Mouse (Mus musculus) cerebellum, adult 8-10 months (tissue): Measurements from ENCODE around the gene Dek.

ENCODE experiments used
- DNase-seq: peaks from one replicate; pipeline ENCODE4 v3.0.0; 2022

The Dek gene

GRCm38 (mm10) chr13:47105711-47106579, at the start of gene Dek:
Gene Dek, minus strand, starts transcription at chr13:47106201.
- peak; percentile 78 for DNase-seq

DNA sequence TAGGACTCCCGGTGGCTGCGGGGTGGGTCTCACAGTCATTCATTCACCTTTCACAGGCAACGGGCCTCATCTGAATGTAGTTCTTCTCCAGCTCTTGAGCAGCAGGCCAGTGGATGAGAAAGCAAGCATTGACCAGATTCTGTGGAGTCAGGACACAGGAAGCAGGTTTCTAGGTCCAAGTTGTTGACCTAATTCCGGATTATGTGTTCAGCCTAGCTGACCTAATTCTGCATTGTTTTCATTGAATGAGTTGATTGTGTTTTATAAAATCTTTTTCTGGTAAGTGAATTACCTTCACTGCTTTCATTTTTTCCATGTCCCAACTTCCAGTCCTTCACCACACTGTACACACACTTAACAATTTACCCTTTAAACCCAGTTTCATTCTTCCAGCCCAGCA, 48.9 kb upstream of the Dek start:
- DNase-seq = no peak

- DNase-seq = no peak
These were observed 47.2 kb upstream of the Dek start for GRCm38 (mm10) chr13:47153206-47153605.

- DNase-seq = peak; percentile 60
These were observed 46.4 kb upstream of the Dek start for GRCm38 (mm10) chr13:47152390-47152789.

DNA sequence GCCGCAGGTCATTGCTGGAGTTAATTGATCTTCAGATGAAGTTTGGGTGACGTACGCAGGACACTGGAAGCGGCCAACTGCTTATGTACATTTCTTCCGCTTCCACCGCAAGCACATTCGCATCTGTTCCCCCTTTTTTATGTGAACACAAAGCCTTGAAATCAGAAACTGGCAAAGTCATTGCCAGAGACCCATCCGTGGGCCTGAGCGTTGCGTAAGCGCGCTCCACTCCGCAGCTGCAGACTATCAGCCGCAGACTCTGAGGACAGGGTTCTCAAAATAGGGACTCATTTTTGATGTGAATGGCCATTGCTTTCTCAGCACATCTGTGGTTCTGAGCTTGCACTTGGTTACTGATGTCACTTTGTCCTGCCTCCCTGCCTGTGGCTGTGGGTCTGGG, 45.1 kb upstream of the Dek start:
- no peak for DNase-seq

- no peak for DNase-seq
These were observed 44.0 kb upstream of the Dek start for GRCm38 (mm10) chr13:47149993-47150392.

- DNase-seq = no peak
These were observed 42.6 kb upstream of the Dek start for GRCm38 (mm10) chr13:47148573-47148972.

- DNase-seq = no peak
These were observed 40.4 kb upstream of the Dek start for GRCm38 (mm10) chr13:47146388-47146787.

DNA sequence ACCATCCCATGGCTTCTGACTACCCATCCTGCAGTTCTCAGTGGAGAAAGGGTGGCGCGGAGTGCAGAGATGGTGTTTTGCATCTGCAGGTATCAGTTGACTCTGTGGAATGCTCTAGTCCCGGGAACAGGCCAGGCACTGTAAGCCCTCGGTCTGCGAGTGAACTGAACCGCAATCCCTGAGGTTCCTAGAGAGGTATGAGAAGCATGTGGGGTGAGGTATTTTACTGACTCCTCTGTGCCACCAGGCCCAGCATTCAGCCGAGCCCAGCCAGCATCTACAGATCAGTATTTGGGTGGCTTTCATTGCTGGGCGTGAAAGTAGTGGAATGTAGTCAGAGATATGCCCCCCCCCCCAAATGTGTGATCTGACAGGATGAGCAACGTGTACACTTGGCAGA, 39.9 kb upstream of the Dek start:
- DNase-seq = no peak

DNA sequence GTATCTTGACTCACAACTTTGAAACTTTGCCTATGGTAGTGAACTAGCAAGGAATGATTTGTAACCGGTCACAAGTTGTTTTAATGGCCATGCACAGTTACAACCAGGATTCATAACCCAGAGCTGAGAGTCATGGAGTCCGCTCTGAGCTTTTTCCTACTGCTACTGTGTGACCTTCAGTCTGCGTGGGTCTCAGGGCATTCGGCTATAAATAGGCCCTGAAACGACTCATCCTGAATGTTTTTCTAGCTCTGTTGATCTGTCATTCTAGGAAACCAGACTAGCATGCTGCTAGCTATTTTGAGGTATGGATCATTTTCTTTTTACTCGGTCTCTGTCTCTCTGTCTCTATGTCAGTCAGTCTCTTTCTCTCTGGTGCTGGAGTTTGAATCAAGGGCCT, 36.8 kb upstream of the Dek start:
- no peak for DNase-seq

DNA sequence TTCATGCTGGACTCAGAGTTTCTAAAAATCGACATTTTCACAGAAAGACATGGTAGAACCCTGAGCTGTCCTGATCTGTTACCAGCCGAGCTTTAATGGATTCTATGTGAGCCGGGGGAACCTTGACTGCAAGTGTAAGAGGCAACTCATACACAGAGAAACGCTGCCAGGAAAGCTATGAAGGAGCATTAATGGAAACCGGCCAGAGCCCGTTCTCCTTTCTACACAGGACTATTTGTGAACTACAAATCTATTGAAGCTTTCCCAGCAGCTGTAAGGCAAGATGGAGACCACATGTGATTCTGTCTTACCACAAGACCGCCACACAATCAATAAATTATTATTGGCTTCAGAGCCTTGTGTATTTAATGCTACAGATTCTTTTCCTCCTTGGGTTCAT, 29.7 kb upstream of the Dek start:
- DNase-seq = no peak

DNA sequence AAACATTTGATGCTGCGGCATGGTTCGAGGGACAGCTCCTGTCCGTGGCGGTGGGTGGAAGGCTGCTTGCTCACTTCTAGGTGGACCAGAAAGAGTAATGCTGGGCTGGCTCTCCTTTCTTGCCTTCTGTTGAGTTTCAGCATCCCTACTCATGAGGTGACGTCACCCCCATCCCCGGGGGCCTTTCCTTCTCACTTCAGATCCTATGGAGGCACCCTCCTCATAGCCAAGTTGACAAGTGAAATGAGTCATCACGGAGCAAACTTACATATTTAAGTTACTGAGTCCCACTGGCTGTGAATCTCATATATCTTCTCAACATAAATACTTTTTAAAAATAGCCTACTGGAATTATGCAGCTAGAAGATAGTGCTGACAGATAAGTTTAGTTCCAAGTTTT, 28.8 kb upstream of the Dek start:
- DNase-seq = no peak

DNA sequence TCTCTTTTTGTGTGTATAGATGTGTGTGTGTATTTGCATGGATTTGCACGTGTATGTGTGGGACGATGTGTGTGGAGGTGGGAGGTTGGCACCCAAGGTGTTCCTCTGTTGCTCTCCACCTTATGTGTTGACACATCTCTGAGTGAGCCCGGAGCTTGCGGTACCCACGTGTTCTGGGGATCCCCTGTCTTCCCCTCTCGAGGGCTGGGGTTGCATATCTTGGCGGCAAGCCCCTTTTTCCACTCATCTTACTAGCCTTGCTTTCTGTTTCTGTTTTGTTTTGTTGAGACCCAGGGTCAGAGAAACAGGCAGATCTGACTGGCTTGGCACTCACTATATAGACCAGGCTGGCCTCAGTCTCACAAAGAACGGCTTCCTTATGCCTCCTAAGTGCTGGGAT, 27.1 kb upstream of the Dek start:
- no peak for DNase-seq

DNA sequence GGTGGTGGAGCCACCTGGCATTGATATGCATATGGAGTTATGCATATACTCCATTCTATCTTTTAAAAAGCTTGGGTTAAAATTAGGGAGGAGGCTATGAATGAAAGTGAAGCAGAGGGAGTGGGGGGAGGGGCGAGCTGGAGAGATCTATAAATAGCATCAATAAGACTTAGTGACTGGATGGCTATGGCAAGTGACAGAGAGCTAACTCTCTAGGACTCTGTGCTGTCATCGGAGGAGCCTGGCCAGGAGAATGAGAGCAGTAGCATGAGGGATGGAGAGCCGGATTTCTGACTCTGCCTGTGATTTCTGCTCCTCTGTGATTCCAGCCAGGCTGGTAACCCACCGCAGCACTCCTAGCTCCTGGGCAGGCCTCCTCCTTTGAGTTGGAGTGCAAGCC, 23.1 kb upstream of the Dek start:
- no peak for DNase-seq

- no peak for DNase-seq
These were observed 19.6 kb upstream of the Dek start for GRCm38 (mm10) chr13:47125595-47125994.

DNA sequence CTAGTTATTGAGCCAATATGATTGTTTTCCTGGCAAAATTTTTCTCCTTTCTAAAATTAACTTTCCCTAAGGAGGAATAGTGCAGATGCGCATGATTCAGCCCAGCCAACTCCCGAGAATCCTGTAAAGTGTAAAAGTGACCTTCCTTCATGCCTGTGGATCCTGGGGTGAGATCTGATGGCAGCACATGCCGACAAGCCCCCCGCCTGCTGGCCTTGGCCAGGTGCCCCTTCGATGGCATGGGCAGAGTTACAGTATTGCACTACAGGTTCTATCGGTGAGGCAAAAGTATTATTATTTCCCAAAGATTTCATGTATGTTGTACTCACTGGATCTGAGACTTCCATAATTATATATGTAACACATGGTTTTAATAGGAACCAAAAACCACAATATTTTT, 19.0 kb upstream of the Dek start:
- DNase-seq = no peak

GRCm38 (mm10) chr13:47124449-47124848, 18.4 kb upstream of the Dek start:
- DNase-seq = no peak

GRCm38 (mm10) chr13:47122537-47123430, 16.8 kb upstream of the Dek start, which contains the start of gene Rnf144b:
Gene Rnf144b, plus strand, starts transcription at chr13:47122656.
- peak; percentile 23 for DNase-seq

GRCm38 (mm10) chr13:47121333-47121889, 15.4 kb upstream of the Dek start:
- DNase-seq = peak; percentile 23

DNA sequence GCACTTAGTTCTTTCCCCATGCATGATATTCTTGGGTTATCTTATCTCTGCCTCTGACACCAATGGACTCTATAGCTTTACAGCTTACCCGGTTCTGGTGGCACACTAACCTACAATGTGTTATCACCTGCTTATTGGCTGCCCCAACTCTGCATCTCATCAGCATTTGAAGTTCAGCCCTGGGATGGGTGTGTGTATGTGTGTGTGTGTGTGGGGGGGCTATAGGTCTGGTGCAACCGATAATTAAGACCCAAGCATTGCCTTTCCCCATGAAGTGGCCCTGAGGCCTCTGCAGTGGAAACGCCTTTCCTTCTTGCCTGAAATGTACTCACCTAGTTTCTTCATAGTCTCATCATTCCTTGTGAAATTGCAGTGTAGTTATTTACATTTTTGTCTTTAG, 10.0 kb upstream of the Dek start:
- DNase-seq = no peak

- no peak for DNase-seq
These were observed 6.9 kb upstream of the Dek start for GRCm38 (mm10) chr13:47112924-47113323.

GRCm38 (mm10) chr13:47112056-47112455, 6.1 kb upstream of the Dek start:
- DNase-seq = no peak

- DNase-seq = no peak
These were observed 5.2 kb upstream of the Dek start for GRCm38 (mm10) chr13:47111185-47111584.

GRCm38 (mm10) chr13:47109239-47109638, 3.2 kb upstream of the Dek start:
- no peak for DNase-seq
